Mouse (Mus musculus): Measurements from ENCODE around the gene Tanc2.

Gene Tanc2

DNA sequence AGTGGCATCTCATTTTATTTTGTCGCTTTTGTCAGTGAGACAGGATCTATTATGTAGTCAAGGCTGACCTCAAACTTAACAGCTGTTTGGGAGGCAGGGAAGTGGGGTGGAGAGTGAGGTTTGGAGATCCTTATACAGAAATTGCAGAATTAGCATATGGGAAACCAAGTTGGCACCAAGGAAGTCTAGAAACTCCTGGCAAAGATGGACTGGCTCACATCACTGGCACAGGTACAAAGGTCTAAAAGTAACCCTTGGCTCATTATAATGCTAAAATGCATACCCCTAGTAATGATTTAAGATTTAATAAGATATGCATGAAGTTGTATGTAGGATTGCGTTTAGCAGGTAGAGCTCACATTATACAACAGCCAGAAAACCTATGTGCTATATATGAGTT is 58.2 kb downstream of the Tanc2 start:
- no peak for DNase-seq (ENCODE audit: low read depth, low spot score)

- no peak for DNase-seq (ENCODE audit: low read depth, low spot score)
Measured at GRCm38 (mm10) chr11:105654616-105655015, 64.8 kb downstream of the Tanc2 start.

DNA sequence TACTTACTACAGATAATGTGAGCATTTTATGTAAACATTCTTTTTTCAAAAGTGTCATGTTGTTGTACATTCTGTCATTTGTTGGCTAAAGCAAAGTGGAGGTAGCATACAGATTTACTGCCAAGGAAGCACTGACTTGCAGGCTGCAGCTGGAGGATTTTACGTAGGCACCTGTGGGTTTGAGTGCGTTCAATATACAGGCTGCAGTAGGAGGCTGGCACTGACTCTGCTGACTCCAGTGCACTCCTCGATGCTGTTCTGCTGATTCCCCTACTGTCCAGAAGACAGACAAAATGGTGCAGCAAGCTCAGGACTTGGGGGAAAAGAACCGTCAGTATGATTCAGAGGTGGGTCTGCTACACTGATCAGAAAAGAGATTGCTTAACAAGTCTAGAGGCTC is 65.5 kb downstream of the Tanc2 start:
- no peak for DNase-seq (ENCODE audit: low read depth, low spot score)

DNA sequence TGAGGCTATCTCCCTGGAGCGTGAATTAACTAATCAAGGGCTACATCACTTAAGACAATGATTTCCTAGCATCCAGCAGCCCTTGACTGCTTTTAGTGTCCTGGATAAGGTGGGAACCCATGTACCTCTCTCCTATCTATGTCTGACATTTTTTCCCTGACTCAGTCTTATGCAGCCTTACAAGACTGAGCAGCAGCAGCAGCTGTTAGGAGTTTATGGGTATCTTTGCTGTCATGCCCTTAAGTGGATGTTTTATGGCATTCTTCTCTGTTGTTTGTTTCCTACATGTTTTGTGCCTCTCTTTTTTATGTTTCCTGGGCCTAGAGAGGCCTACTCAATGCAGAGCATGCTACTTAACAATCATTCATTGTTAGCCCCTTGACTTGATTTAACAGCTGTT is 78.1 kb downstream of the Tanc2 start:
- no peak for DNase-seq (ENCODE audit: low read depth, low spot score)

- DNase-seq (ENCODE audit: low read depth, low spot score), result no peak
Measured at GRCm38 (mm10) chr11:105678996-105679395, 89.2 kb downstream of the Tanc2 start.

GRCm38 (mm10) chr11:105684747-105685146 is 95.0 kb downstream of the Tanc2 start:
- DNase-seq (ENCODE audit: low read depth, low spot score), result no peak

- peak; percentile 10 for DNase-seq (ENCODE audit: low read depth, low spot score)
Measured at GRCm38 (mm10) chr11:105700528-105700927, 110.7 kb downstream of the Tanc2 start.

GRCm38 (mm10) chr11:105719660-105720059 is 129.9 kb downstream of the Tanc2 start:
- no peak for DNase-seq (ENCODE audit: low read depth, low spot score)

GRCm38 (mm10) chr11:105731541-105731940 is 141.8 kb downstream of the Tanc2 start:
- DNase-seq (ENCODE audit: low read depth, low spot score), result peak; percentile 75

GRCm38 (mm10) chr11:105731989-105732531 is 142.3 kb downstream of the Tanc2 start:
- no peak for DNase-seq (ENCODE audit: low read depth, low spot score)

DNA sequence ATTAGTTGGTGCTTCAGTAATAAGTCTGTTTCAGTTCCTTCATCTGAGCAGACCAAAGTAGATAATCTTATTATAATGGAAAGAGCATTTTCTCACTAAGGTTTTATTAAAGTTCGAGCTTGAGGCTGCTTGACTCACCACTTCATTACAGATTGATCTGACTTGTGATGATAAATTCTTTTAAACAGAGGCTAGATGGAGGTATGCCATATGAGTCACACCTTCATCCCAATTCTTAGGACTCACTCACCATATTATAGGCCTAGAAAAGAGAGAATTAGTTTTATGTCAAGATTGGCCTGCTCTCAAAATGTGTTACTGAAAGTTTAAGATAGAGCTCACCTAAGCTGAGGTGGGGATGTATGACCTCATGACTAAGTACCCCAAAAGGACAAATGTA is 153.4 kb downstream of the Tanc2 start:
- DNase-seq (ENCODE audit: low read depth, low spot score), result no peak

DNA sequence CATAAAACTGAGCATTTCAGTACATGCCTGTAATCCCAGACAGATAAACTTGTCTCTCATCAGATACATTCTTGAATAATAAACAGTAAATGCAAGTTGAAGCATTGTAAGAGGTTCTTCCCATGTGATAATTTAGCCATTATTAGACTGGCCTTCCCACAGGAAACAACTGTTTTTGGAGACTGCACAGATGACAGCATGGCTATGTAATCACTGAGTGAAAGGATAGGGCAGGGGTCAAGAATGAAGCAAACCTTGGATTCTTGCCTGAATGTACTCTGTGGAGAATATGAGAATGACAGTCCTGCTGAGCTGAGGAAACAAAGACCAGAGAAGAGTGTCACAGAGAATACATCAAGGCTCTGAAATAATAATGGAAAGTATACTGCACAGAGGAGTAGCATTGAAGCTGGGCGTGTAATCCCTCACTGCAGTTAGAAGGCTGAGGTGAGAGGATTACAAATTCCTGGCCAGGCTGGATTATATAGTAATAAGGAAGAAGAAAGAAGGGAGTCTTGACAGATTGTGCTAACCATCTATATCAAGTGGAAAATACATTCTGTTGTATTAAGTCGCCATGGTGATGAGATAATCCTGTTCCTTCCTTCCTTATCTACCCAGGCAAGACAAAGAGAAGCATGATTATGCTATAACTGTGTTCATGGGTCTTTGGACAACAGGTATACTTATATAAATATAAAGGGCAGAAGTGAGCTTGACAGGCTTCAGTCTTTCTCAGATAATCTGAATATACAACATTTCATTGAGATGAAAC is 159.7 kb downstream of the Tanc2 start:
- DNase-seq (ENCODE audit: low read depth, low spot score), result no peak

DNA sequence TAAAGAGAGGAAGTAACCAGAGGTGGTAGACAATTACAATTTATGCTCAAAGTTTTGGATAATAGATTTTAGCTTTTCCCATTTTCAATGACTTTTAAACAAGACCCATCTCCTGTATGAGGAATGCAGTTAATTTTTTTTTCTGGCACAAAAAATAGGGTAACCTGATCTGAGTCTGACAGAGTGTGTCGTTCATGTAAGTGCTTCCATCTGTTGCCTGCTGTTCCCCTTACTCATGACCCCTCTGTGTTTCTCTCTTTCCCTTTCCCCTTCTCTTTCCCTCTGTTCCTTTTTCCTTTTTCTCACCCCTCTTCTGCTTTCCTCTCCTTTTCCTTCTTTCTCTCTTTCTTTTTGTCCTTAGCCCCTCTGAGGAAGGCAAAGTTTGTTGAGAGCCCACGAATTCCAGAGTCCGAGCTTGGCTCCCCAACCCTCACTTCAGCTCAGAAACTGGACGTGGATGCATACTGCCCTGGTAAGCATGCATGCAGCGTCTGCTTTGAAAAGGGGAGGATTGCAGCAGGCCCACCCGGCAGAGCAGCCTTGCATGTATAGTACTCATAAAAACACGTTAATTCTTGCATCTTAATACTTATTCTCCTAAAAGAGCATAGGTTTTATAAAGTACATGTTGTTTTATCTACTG is 168.9 kb downstream of the Tanc2 start:
- DNase-seq (ENCODE audit: low read depth, low spot score), result no peak

DNA sequence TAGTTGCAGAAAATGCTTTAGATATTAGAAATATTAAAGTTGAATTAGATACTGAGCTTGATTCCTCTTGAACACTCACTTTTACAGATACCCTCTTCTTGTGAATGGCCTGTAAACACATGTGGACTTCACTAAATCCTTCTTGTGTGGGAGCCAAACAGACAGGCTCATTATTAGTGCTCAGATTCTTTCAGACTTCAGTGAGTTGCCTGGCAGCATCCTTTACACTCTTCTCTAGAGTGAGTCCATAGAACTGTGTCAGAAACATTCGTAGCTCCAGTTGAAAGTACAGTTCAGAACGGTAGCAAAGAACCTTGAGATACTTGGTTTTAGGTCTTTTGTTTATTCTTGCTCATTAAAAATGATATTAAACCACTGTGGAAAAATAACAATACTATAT is 169.6 kb downstream of the Tanc2 start:
- DNase-seq (ENCODE audit: low read depth, low spot score), result no peak

DNA sequence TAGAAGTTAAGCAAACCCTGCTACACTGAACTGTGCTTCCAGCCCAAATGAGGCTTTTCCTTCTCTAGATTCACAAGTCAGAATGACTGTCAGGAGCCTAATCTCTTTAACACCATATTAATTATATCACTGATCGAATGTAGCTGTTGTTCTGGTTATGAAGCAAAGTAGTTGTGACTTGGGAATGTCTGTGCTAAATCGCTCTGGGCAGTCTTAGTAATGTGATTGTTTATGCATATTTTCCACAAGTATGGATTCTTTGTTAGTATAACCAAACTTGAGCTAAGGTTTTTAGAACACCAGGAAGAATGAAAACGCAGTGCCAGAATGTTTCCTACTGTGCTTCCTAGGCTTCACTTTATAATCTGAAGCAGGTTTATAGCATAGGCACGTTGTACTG is 170.6 kb downstream of the Tanc2 start:
- no peak for DNase-seq (ENCODE audit: low read depth, low spot score)

GRCm38 (mm10) chr11:105777802-105778201 is 188.0 kb downstream of the Tanc2 start:
- no peak for DNase-seq (ENCODE audit: low read depth, low spot score)

DNA sequence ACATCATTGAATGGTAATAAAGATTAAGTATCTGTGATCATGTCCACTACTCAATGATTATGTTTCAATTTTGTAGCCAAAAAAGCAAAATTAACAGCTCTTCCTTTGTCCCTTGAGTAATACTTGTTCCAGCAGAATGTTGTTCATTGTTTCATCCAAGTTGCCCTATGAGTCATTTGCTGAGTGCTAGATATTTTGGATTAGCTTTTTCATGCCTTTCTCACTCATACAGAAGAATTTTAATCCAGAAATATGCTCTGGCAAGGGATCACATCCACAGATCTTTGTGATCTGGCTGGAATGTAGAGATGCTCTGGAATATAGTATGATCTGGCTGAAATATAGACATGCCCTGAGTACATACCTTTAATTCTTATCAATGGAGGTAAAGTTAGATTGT is 202.7 kb downstream of the Tanc2 start:
- DNase-seq (ENCODE audit: low read depth, low spot score), result no peak

DNA sequence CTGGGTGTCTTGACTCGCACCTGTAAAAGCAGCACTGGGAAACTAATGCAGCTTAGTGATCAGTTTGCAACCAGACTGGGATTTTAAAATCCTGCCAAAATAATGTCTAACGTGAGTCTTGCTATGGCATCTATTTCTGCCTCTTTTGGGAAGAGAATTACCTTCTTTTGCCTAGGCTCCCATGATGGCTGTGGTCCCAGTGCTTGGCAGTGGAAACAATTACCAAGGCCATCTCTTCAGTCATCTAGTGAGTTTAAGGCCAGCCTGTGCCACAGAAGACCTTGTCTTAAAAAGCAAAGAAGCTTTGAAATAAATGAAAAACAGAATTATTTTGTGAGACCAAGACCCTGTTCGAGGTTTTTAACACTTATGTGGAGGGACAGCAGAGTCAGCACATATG is 213.9 kb downstream of the Tanc2 start:
- no peak for DNase-seq (ENCODE audit: low read depth, low spot score)

DNA sequence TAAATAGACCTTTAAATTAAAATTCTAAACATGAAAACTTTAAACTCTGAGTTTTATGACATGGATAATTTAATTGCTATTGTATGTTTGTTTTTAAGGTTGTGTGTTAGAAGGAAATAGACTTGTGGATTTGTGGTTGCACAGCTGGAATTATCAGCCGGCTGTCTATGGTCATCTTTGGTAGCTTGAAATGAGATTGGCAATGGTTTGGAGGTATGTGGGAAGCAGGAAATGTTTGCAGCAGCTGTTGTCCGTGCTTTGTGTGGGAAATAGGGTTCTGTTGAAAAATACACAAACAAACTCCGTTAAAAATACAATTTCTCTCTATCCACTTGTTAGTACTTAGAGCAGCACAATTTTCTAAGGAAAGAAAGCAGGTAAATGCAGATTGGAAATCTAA is 215.0 kb downstream of the Tanc2 start:
- DNase-seq (ENCODE audit: low read depth, low spot score), result no peak

DNA sequence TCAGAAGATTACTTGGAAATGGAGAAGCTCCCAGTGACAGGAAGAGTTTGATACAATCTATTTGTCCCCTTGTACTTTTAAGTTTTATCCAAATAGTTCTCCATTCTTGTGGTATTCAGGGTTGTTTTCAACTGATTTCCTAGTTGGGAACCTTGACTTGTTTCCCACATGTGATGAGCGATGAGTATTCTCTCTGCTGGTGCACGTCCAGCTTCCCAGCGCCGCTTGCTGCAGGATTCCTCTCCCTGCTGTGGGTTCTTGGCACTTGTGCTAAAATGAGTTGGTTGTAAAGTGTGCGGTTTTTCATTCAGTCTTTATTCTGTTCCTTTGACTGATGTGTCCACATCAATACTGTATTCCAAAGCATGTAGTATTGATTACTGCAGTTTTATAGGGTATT is 217.3 kb downstream of the Tanc2 start:
- DNase-seq (ENCODE audit: low read depth, low spot score), result no peak

DNA sequence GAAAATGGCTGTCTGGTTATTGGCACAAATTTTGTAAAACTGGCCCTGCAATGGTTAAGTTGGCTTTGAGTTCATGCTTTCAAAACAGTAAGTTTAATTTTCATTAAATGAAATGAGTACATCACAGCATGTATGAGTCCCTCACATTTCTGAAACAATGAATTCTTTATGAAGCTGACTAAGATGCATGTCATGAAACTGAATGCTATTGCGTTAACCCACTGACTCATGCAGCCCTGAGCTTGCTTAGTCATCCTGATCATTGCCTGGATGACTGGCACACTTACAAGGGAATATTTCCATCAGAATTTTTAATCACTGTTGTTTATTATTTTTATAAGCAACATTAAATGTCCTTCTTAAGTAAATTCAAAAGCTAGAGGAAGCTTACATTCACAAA is 233.5 kb downstream of the Tanc2 start:
- no peak for DNase-seq (ENCODE audit: low read depth, low spot score)

DNA sequence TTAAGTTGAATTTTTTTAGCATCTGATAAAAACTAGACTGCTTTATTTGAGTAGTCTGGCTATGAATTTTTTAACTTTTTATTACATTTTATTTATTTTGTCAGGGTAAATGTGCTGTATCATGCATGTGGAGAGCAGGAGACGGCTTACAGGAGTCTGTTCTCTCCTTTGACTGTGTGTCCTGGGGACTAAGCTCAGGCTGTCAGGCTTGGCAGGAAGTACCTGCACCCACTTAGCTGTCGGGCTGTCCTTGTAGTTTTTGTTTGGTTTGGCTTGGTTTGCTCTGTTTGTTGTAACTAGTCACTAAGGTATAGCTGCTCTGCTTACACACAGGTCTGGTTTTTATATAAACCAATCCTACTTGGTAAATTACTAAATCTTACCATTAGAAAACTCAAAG is 234.0 kb downstream of the Tanc2 start:
- DNase-seq (ENCODE audit: low read depth, low spot score), result no peak

DNA sequence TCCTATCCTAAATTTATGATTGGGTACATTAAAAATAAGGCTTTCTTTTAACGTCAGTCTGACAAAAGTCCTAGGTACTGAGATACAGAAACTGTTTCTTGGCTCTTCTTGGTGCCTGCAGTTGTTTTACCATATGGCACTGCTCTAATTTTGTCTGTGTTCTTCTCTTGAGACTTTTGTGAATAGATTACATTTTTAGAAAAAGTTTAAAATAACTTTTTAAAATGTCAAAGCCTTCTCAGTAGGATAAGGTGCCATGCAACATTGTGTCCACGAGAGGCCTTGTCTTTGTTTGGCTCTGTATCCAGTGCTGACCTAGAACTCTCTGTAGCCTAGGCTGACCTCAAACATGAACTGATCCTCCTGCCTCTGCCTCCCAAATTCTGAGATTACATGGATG is 238.4 kb downstream of the Tanc2 start:
- peak; percentile 92 for DNase-seq (ENCODE audit: low read depth, low spot score)

Measured in telencephalon, adult 2 months (tissue).